20 mouse cellular contexts compared by ENCODE assay signal in genomic region chr15:16158164-16158563, GRCm38 (mm10).
A peak's percentile ranks its signal among the peaks of the same experiment; 100 is the strongest.
DNase-seq lines count a peak whose midpoint lies in the region; ATAC-seq lines count a peak whose summit lies in the region.
"Had no signal": no experiment of that assay in that cellular context is flagged by ENCODE, and none has a peak within 500 bp of the region (broad histone marks: within the 10 kb centered on the region; RNA-seq: fewer than 3 reads in every experiment).

No protein-coding gene starts in this region.

- no peaks in the 10 kb centered on the region for H3K4me1 ChIP-seq in hindbrain, embryonic 13.5 days (replicated peaks)
- H3K4me1 ChIP-seq in hindbrain, embryonic 12.5 days = no peaks in the 10 kb centered on the region
- no peaks in the 10 kb centered on the region for H3K4me1 ChIP-seq in hindbrain, embryonic 14.5 days (replicated peaks; ENCODE audit: control insufficient read depth, insufficient read depth, low read length)
- H3K4me1 ChIP-seq in midbrain, embryonic 15.5 days = no peaks in the 10 kb centered on the region
- H3K4me1 ChIP-seq: embryonic facial prominence, embryonic 15.5 days; forebrain, embryonic 10.5 days; heart, embryonic 12.5 days had no signal

- no peak overlapping the region for H3K4me2 ChIP-seq in hindbrain, embryonic 13.5 days
- no peak overlapping the region for H3K4me2 ChIP-seq in hindbrain, embryonic 12.5 days (replicated peaks)
- no peak overlapping the region for H3K4me2 ChIP-seq in hindbrain, embryonic 14.5 days (replicated peaks)
- no peak overlapping the region for H3K4me2 ChIP-seq in midbrain, embryonic 15.5 days
- H3K4me2 ChIP-seq: embryonic facial prominence, embryonic 15.5 days; heart, embryonic 12.5 days had no signal

- no peak overlapping the region for H3K9ac ChIP-seq in hindbrain, embryonic 13.5 days
- no peak overlapping the region for H3K9ac ChIP-seq in hindbrain, embryonic 12.5 days
- H3K9ac ChIP-seq in hindbrain, embryonic 14.5 days = no peak overlapping the region
- no peak overlapping the region for H3K9ac ChIP-seq in midbrain, embryonic 15.5 days
- H3K9ac ChIP-seq: embryonic facial prominence, embryonic 15.5 days; heart, embryonic 12.5 days had no signal

- no peaks in the 10 kb centered on the region for H3K9me3 ChIP-seq in hindbrain, embryonic 13.5 days
- no peaks in the 10 kb centered on the region for H3K9me3 ChIP-seq in hindbrain, embryonic 12.5 days (replicated peaks)
- no peaks in the 10 kb centered on the region for H3K9me3 ChIP-seq in hindbrain, embryonic 14.5 days (ENCODE audit: control insufficient read depth, low read length)
- no peaks in the 10 kb centered on the region for H3K9me3 ChIP-seq in midbrain, embryonic 15.5 days
- H3K9me3 ChIP-seq: embryonic facial prominence, embryonic 15.5 days; forebrain, embryonic 10.5 days; heart, embryonic 12.5 days had no signal

- ATAC-seq in hindbrain, embryonic 13.5 days (ENCODE audit: low FRiP score) = no peak; the same call in 1 of the 2 replicates
- ATAC-seq in hindbrain, embryonic 12.5 days (ENCODE audit: low FRiP score) = no peak
- no peak; the same call in 1 of the 2 replicates for ATAC-seq in hindbrain, embryonic 14.5 days (ENCODE audit: low FRiP score)
- ATAC-seq in midbrain, embryonic 15.5 days (replicated peaks) = 0 out of 2 replicates have a peak, but pooled peaks have one; percentile 52
- ATAC-seq: forebrain, embryonic 14.5 days; intestine, embryonic 16.5 days had no signal

- no peak overlapping the region for H3K4me3 ChIP-seq in hindbrain, embryonic 13.5 days
- H3K4me3 ChIP-seq in hindbrain, embryonic 12.5 days = no peak overlapping the region
- H3K4me3 ChIP-seq in hindbrain, embryonic 14.5 days (replicated peaks; ENCODE audit: low read length) = no peak overlapping the region
- H3K4me3 ChIP-seq in midbrain, embryonic 15.5 days = no peak overlapping the region
- H3K4me3 ChIP-seq: embryonic facial prominence, embryonic 15.5 days; erythroblast, embryonic 14.5 days; forebrain, embryonic 10.5 days; heart, embryonic 12.5 days had no signal

- WGBS in hindbrain, embryonic 13.5 days = 44% methylated on average over 5 of the region's 5 CpGs
- 48% methylated on average over 5 of the region's 5 CpGs for WGBS in hindbrain, embryonic 12.5 days
- 37% methylated on average over 5 of the region's 5 CpGs for whole genome bisulfite sequencing in hindbrain, embryonic 14.5 days
- whole genome bisulfite sequencing in midbrain, embryonic 15.5 days = 33% methylated on average over 5 of the region's 5 CpGs

- no peaks in the 10 kb centered on the region for H3K36me3 ChIP-seq in hindbrain, embryonic 13.5 days
- H3K36me3 ChIP-seq in hindbrain, embryonic 12.5 days = no peaks in the 10 kb centered on the region
- no peaks in the 10 kb centered on the region for H3K36me3 ChIP-seq in hindbrain, embryonic 14.5 days (replicated peaks; ENCODE audit: control insufficient read depth, insufficient read depth)
- no peaks in the 10 kb centered on the region for H3K36me3 ChIP-seq in midbrain, embryonic 15.5 days (replicated peaks)
- H3K36me3 ChIP-seq: embryonic facial prominence, embryonic 15.5 days; forebrain, embryonic 10.5 days; heart, embryonic 12.5 days had no signal

- H3K27me3 ChIP-seq in hindbrain, embryonic 13.5 days = no peaks in the 10 kb centered on the region
- H3K27me3 ChIP-seq in hindbrain, embryonic 12.5 days = no peaks in the 10 kb centered on the region
- H3K27me3 ChIP-seq in hindbrain, embryonic 14.5 days (ENCODE audit: control insufficient read depth, insufficient read depth, low read length) = no peaks in the 10 kb centered on the region
- no peaks in the 10 kb centered on the region for H3K27me3 ChIP-seq in midbrain, embryonic 15.5 days (replicated peaks)
- H3K27me3 ChIP-seq: embryonic facial prominence, embryonic 15.5 days; heart, embryonic 12.5 days had no signal

- peak; percentile 7 for DNase-seq in brain, adult 2 months (ENCODE audit: low read depth, low spot score)
- DNase-seq in hindbrain, embryonic 14.5 days (ENCODE audit: low spot score) = no peak
- DNase-seq in adrenal gland, postnatal 36 days = no peak
- DNase-seq in kidney, postnatal 4 days = no peak
- no peak for DNase-seq in natural killer cell, adult 2 months (ENCODE audit: low spot score in 2 of 2)
- DNase-seq: adrenal gland, adult 8-10 months; cerebellum, adult 2 months; cerebellum, postnatal 10 days; embryo, embryonic 11 days; gastrocnemius, postnatal 10 days; heart, postnatal 36 days had no signal

- H3K27ac ChIP-seq in hindbrain, embryonic 13.5 days = peak overlapping the region; percentile 26; the same call in 1 of the 2 replicates
- H3K27ac ChIP-seq in hindbrain, embryonic 12.5 days = no peak overlapping the region
- H3K27ac ChIP-seq in hindbrain, embryonic 14.5 days = peak overlapping the region; percentile 10; the same call in 1 of the 2 replicates
- H3K27ac ChIP-seq in midbrain, embryonic 15.5 days = no peak overlapping the region
- H3K27ac ChIP-seq: embryonic facial prominence, embryonic 15.5 days; forebrain, embryonic 10.5 days had no signal

Comparison
In these comparisons a context has a peak if more than half of its experiments do, and no peak if none do; other contexts are left out.
1. H3K27ac ChIP-seq: peak in hindbrain, embryonic 13.5 days (single experiment) and hindbrain, embryonic 14.5 days (single experiment); none in hindbrain, embryonic 12.5 days (single experiment) and midbrain, embryonic 15.5 days (single experiment).